Mouse (Mus musculus): ENCODE measurements around the gene Mdga2. TPM values are rescaled to one million over a fixed set of nuclear protein-coding genes. Genes with fewer than 3 reads are reported as not detected.

Gene Mdga2
- polyA plus RNA-seq, 1 experiment from 2014 or later: not detected

DNA sequence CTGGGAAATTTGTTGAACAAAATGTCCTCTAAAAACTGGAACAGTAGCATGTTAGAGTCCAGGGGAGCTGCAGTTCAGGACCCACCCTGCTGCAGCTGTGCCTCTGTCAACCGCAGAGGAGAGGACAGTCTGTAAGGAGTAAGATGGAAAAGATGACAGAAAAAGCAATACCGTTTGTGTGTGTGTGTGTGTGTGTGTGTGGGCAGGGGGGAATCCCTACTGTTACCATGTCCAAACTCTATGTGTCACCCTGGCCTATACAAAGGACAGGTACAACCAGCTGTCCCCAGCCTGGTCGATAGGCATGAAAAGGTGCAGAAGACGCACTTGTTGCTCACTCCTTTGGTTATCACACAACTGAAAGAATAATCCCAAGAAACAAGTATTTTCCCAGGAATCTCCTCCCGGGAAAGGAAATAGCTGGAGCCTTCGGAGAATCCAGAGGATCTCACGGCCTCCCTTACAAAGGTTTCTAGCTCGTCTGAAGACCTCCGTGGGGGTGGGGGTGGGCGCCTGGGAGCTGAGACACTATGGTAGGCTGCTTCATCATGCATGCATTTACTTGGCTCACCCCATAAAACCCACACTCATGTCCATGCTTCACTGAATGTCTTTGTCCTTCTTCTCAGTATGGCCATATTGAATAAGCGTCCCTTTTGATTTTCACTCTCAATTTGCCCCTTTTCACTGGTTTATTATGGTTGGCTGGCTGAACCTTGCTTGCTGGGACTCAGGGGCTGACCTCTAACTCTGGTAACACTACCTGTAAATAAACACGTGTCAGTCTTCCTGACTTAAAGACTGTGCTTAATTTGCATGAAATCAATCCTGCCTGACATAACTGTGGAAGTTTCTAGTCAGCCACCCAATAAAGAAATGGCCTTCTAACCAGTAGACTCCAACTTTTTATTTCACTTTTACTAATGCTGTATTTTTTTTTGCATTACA is 573.5 kb downstream of the Mdga2 start:
- Histone ChIP-seq H3K27me3 (ENCODE audit: insufficient read depth, low read length) (no peaks in the 10 kb centered on the region), H3K4me3 (ENCODE audit: low read depth, low read length) (no peak overlapping the region), H3K27ac (ENCODE audit: low read depth) (no peak overlapping the region), H3K9ac (replicated peaks) (no peak overlapping the region), H3K4me2 (ENCODE audit: low read depth, low read length) (no peak overlapping the region), H3K9me3 (ENCODE audit: low read length) (no peaks in the 10 kb centered on the region), H3K36me3 (replicated peaks; ENCODE audit: insufficient read depth, low read length) (no peaks in the 10 kb centered on the region), H3K4me1 (ENCODE audit: insufficient read depth) (no peaks in the 10 kb centered on the region)
- DNase-seq (no peak), ATAC-seq (no peak)
- TF ChIP-seq CTCF (IDR thresholded peaks at IDR 0.05; ENCODE audit: low read depth): no peak
- no peak for TF ChIP-seq EP300 (IDR thresholded peaks at IDR 0.05; ENCODE audit: low read depth)
- 79% methylated on average over 12 of the region's 12 CpGs for WGBS (ENCODE audit: insufficient replicate concordance)

DNA sequence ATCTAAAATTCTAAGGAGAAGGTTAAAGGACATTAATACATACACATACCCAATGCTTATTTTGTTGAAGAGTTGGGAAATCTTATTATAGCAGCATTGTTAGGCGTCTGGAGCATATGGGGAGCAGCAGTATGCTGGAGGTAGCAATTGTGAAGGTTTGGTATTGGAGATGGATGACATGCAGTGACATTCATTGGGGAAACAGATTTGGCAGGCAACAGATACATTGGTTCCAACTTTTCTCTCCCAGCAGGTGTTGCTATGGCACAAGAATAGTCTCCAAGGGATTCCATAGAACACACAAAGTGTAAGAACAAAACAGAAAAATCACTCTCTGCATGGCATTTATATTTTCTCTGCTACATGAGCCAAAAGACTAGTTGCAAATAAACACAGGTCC is 581.9 kb downstream of the Mdga2 start:
- H3K27ac ChIP-seq (ENCODE audit: low read depth): no peak overlapping the region
- no peaks in the 10 kb centered on the region for H3K36me3 ChIP-seq (replicated peaks; ENCODE audit: insufficient read depth, low read length)
- TF ChIP-seq EP300 (IDR thresholded peaks at IDR 0.05; ENCODE audit: low read depth): no peak
- no peaks in the 10 kb centered on the region for H3K4me1 ChIP-seq (ENCODE audit: insufficient read depth)
- no peak overlapping the region for H3K4me3 ChIP-seq (ENCODE audit: low read depth, low read length)
- ATAC-seq (no peak), DNase-seq (no peak)
- WGBS (ENCODE audit: insufficient replicate concordance): 63% methylated on average over 1 of the region's 1 CpGs
- H3K9me3 ChIP-seq (ENCODE audit: low read length): no peaks in the 10 kb centered on the region
- no peak overlapping the region for H3K9ac ChIP-seq (replicated peaks)
- H3K27me3 ChIP-seq (ENCODE audit: insufficient read depth, low read length): no peaks in the 10 kb centered on the region
- no peak overlapping the region for H3K4me2 ChIP-seq (ENCODE audit: low read depth, low read length)

DNA sequence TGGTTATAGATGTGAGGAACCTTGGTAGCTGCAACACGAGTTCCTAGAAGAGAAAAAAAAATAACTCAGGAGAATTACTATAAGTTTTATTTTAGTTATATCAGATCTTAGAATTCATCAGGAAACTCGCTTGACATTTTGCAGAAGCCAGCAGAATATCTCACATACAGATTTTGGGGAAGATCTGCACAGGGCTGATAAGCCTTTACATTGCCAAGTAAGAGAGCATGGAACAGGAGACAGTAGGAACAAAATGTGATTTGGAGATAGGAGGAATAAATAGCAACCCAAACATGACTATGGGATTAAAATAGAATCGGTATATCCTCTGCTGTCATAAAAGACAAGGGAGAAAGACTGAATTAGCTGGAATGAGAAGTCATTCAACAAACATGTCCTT is 602.4 kb downstream of the Mdga2 start:
- no peak for TF ChIP-seq CTCF (IDR thresholded peaks at IDR 0.05; ENCODE audit: low read depth)
- no peak for TF ChIP-seq EP300 (IDR thresholded peaks at IDR 0.05; ENCODE audit: low read depth)
- Histone ChIP-seq H3K4me1 (ENCODE audit: insufficient read depth) (no peaks in the 10 kb centered on the region), H3K9me3 (ENCODE audit: low read length) (peaks cover 3% of the 10 kb centered on the region; the same call in 1 of the 2 replicates), H3K36me3 (replicated peaks; ENCODE audit: insufficient read depth, low read length) (no peaks in the 10 kb centered on the region), H3K4me2 (ENCODE audit: low read depth, low read length) (no peak overlapping the region), H3K27ac (ENCODE audit: low read depth) (no peak overlapping the region), H3K27me3 (ENCODE audit: insufficient read depth, low read length) (no peaks in the 10 kb centered on the region), H3K4me3 (ENCODE audit: low read depth, low read length) (no peak overlapping the region), H3K9ac (replicated peaks) (no peak overlapping the region)
- ATAC-seq (no peak), DNase-seq (no peak)
- WGBS (ENCODE audit: insufficient replicate concordance): 45% methylated on average over 3 of the region's 3 CpGs

DNA sequence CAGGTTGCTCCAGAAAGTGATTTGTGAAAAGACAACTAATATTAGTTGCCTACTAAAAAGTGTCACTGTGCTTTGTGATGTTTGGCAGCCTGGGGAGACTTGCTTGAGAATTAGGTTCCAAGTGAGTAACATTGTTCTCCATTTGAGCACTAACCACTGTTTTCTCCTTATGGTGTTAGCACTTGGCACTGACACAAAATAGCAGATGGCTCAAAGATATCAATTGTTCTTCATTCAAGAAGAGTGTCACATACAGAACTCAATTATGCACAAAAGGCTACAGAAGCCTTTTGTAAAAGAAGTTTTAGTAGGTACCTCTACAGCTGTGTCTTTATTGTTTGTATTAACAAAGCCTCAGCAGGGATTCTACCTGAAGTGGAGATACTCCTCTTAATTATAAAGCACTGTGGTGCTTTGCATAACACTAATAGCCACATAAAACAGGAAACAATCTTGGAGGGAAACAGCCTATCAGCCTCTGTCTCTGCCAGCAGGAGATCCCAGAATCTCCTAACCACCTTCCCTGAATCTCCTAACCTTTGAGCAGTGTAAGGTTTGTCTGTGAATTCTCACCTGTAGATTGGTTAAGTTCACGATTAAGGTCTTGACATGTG is 630.6 kb downstream of the Mdga2 start:
- H3K36me3 ChIP-seq (replicated peaks; ENCODE audit: insufficient read depth, low read length): no peaks in the 10 kb centered on the region
- no peak overlapping the region for H3K4me2 ChIP-seq (ENCODE audit: low read depth, low read length)
- H3K4me3 ChIP-seq (ENCODE audit: low read depth, low read length): no peak overlapping the region
- 59% methylated on average over 1 of the region's 1 CpGs for WGBS (ENCODE audit: insufficient replicate concordance)
- ATAC-seq: no peak
- no peak overlapping the region for H3K27ac ChIP-seq (ENCODE audit: low read depth)
- H3K4me1 ChIP-seq (ENCODE audit: insufficient read depth): no peaks in the 10 kb centered on the region
- TF ChIP-seq EP300 (IDR thresholded peaks at IDR 0.05; ENCODE audit: low read depth): no peak
- H3K9me3 ChIP-seq (ENCODE audit: low read length): no peaks in the 10 kb centered on the region
- H3K9ac ChIP-seq (replicated peaks): no peak overlapping the region
- no peaks in the 10 kb centered on the region for H3K27me3 ChIP-seq (ENCODE audit: insufficient read depth, low read length)
- no peak for DNase-seq

DNA sequence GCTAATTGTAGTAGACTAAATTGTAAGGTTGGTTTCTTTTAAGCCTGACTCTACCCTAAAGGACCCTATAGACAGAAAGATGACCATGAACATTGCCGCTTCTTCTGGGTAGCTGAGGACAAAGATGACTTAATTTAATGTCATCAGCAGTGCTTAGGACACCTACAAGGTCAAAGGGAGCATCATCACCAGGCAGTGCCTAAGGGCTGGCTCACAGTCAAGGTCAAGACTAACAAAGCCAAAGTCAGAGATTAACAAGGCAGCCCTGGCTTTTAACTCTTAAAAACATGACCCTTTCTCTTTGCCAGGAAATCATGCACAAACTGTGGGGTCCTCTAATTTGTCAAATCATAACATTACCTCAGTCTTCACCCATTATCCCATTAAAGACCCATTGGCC is 657.0 kb downstream of the Mdga2 start:
- Histone ChIP-seq H3K36me3 (replicated peaks; ENCODE audit: insufficient read depth, low read length) (no peaks in the 10 kb centered on the region), H3K27ac (ENCODE audit: low read depth) (no peak overlapping the region), H3K4me3 (ENCODE audit: low read depth, low read length) (no peak overlapping the region), H3K9me3 (ENCODE audit: low read length) (no peaks in the 10 kb centered on the region), H3K4me2 (ENCODE audit: low read depth, low read length) (no peak overlapping the region), H3K4me1 (ENCODE audit: insufficient read depth) (no peaks in the 10 kb centered on the region), H3K9ac (replicated peaks) (no peak overlapping the region), H3K27me3 (ENCODE audit: insufficient read depth, low read length) (no peaks in the 10 kb centered on the region)
- no peak for TF ChIP-seq EP300 (IDR thresholded peaks at IDR 0.05; ENCODE audit: low read depth)
- TF ChIP-seq CTCF (IDR thresholded peaks at IDR 0.05; ENCODE audit: low read depth): no peak
- no peak for DNase-seq
- ATAC-seq: no peak
- WGBS (ENCODE audit: insufficient replicate concordance): 83% methylated on average over 1 of the region's 1 CpGs

DNA sequence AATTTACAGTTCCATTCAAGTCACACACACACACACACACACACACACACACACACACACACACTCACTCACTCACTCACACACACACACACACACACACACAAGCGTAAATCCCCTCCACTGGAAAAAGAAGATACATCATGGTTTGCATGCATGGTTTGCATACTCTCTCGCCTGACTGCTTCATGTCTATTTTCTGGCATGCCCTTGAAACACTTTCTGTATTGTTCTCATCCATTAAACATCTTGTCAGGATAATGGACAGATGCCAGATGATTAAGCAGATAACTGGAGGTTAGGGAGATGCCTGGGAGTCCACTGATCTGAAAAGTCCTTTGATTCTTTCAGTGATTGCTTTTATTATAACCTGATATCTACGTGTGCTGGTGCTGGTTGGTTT is 665.5 kb downstream of the Mdga2 start:
- Histone ChIP-seq H3K4me3 (ENCODE audit: low read depth, low read length) (no peak overlapping the region), H3K36me3 (replicated peaks; ENCODE audit: insufficient read depth, low read length) (no peaks in the 10 kb centered on the region), H3K9me3 (ENCODE audit: low read length) (no peaks in the 10 kb centered on the region), H3K9ac (replicated peaks) (no peak overlapping the region), H3K27ac (ENCODE audit: low read depth) (no peak overlapping the region), H3K4me1 (ENCODE audit: insufficient read depth) (no peaks in the 10 kb centered on the region), H3K27me3 (ENCODE audit: insufficient read depth, low read length) (no peaks in the 10 kb centered on the region), H3K4me2 (ENCODE audit: low read depth, low read length) (no peak overlapping the region)
- DNase-seq (no peak), ATAC-seq (no peak)
- WGBS (ENCODE audit: insufficient replicate concordance): 72% methylated on average over 3 of the region's 3 CpGs
- TF ChIP-seq EP300 (IDR thresholded peaks at IDR 0.05; ENCODE audit: low read depth): no peak

Measured in liver, postnatal 0 days (tissue).